Comparison of ENCODE assay signal across 7 mouse cellular contexts in the genomic region with DNA sequence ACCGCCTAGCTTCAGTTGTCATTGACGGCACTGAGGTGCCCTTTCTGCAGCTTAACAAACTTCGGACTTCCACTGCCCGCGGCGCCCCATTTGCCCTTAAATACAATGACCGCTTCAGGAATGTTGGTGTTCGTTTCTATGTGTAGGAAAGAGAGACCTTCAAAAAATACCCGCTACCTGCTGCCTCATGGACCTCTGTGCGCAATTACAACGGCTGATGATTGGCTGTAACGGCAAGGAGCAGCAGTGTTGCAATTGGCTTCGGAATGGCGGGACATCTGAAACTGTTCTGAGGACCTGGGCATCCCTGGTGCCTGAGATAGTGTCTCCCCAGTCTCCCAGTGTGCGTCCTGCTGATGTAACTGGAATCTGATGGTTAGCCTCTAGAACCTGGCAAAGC. TPM values are rescaled to one million over a fixed set of nuclear protein-coding genes. Genes with fewer than 3 reads are reported as not detected.
DNase-seq lines count a peak whose midpoint lies in the region; ATAC-seq and TF ChIP-seq lines count a peak whose summit lies in the region.

No protein-coding gene starts in this region.

- WGBS in forebrain, embryonic 12.5 days = under 1% methylated on average over 15 of the region's 15 CpGs
- under 1% methylated on average over 15 of the region's 15 CpGs for WGBS in hindbrain, postnatal 0 days
- WGBS in limb, embryonic 10.5 days = 2% methylated on average over 15 of the region's 15 CpGs
- WGBS in midbrain, embryonic 11.5 days = 2% methylated on average over 15 of the region's 15 CpGs

- H3K9ac ChIP-seq in ES-Bruce4 (ENCODE audit: low read depth, poor library complexity, severe bottlenecking) = no peak overlapping the region
- H3K9ac ChIP-seq in forebrain, embryonic 12.5 days = peak overlapping the region; percentile 29; the same call in 1 of the 2 replicates
- H3K9ac ChIP-seq in hindbrain, postnatal 0 days (replicated peaks; ENCODE audit: low read length) = peak overlapping the region; percentile 84; the same call in 1 of the 2 replicates
- H3K9ac ChIP-seq in midbrain, embryonic 11.5 days (ENCODE audit: low read length) = no peak overlapping the region

- ATAC-seq in forebrain, embryonic 12.5 days (ENCODE audit: low FRiP score) = peak; percentile 66; the same call in 1 of the 2 replicates
- peak; percentile 74 for ATAC-seq in hindbrain, postnatal 0 days
- peak; percentile 47; the same call in 1 of the 2 replicates for ATAC-seq in midbrain, embryonic 11.5 days (ENCODE audit: low FRiP score)

- no peak for TF ChIP-seq CTCF in ES-Bruce4 (IDR thresholded peaks at IDR 0.05; ENCODE audit: low read depth, low read length)
- TF ChIP-seq CTCF in hindbrain, postnatal 0 days (IDR thresholded peaks at IDR 0.05; ENCODE audit: low read depth) = no peak

- TF ChIP-seq EP300 in ES-Bruce4 (IDR thresholded peaks at IDR 0.05; ENCODE audit: insufficient read depth, low read depth, low read length) = no peak

- H3K36me3 ChIP-seq in ES-Bruce4 (ENCODE audit: control insufficient read depth, insufficient read depth, low read length, poor library complexity, severe bottlenecking) = peaks cover 13% of the 10 kb centered on the region
- peaks cover 16% of the 10 kb centered on the region for H3K36me3 ChIP-seq in forebrain, embryonic 12.5 days (replicated peaks)
- H3K36me3 ChIP-seq in hindbrain, postnatal 0 days (ENCODE audit: insufficient read depth, low read length) = no peaks in the 10 kb centered on the region
- peaks cover 29% of the 10 kb centered on the region for H3K36me3 ChIP-seq in limb, embryonic 10.5 days
- H3K36me3 ChIP-seq in midbrain, embryonic 11.5 days (ENCODE audit: control insufficient read depth, insufficient read depth, low read length) = peaks cover 7% of the 10 kb centered on the region; the same call in 1 of the 2 replicates

- peak overlapping the region; percentile 99 for H3K4me2 ChIP-seq in forebrain, embryonic 12.5 days
- peak overlapping the region; percentile 100 for H3K4me2 ChIP-seq in hindbrain, postnatal 0 days (ENCODE audit: low read depth, low read length)
- H3K4me2 ChIP-seq in midbrain, embryonic 11.5 days = peak overlapping the region; percentile 98

- no peaks in the 10 kb centered on the region for H3K9me3 ChIP-seq in ES-Bruce4 (replicated peaks; ENCODE audit: control insufficient read depth, insufficient read depth, low read length, poor library complexity, severe bottlenecking)
- no peaks in the 10 kb centered on the region for H3K9me3 ChIP-seq in forebrain, embryonic 12.5 days
- H3K9me3 ChIP-seq in hindbrain, postnatal 0 days (ENCODE audit: low read length) = no peaks in the 10 kb centered on the region
- H3K9me3 ChIP-seq in limb, embryonic 10.5 days (replicated peaks) = no peaks in the 10 kb centered on the region
- H3K9me3 ChIP-seq in midbrain, embryonic 11.5 days (ENCODE audit: control insufficient read depth, low read length) = no peaks in the 10 kb centered on the region

- H3K4me3 ChIP-seq in ES-Bruce4 (ENCODE audit: low read depth, low read length) = peak overlapping the region; percentile 93
- peak overlapping the region; percentile 88 for H3K4me3 ChIP-seq in forebrain, embryonic 12.5 days (replicated peaks)
- H3K4me3 ChIP-seq in hindbrain, postnatal 0 days (ENCODE audit: low read length) = peak overlapping the region; percentile 87
- H3K4me3 ChIP-seq in limb, embryonic 10.5 days = peak overlapping the region; percentile 82
- H3K4me3 ChIP-seq in midbrain, embryonic 11.5 days (ENCODE audit: low read depth, low read length) = peak overlapping the region; percentile 75

- DNase-seq in T-cell, adult 2 months (ENCODE audit: low spot score) = peak; percentile 14
- peak; percentile 75 for DNase-seq in hindbrain, postnatal 0 days (ENCODE audit: low spot score)
- DNase-seq in limb, embryonic 10.5 days (ENCODE audit: low spot score) = no peak
- DNase-seq in midbrain, embryonic 11.5 days (ENCODE audit: low spot score, missing footprints) = peak; percentile 87
- DNase-seq in Muller cell, postnatal 12 days (ENCODE audit: inconsistent ontology term) = no peak

- no peak for TF ChIP-seq POLR2A in ES-Bruce4 (IDR thresholded peaks at IDR 0.05; ENCODE audit: insufficient read depth, low read length)

- no peaks in the 10 kb centered on the region for H3K4me1 ChIP-seq in ES-Bruce4 (ENCODE audit: control insufficient read depth, insufficient read depth, low read length)
- H3K4me1 ChIP-seq in forebrain, embryonic 12.5 days = peaks cover 13% of the 10 kb centered on the region
- no peaks in the 10 kb centered on the region; the same call in 1 of the 2 replicates for H3K4me1 ChIP-seq in hindbrain, postnatal 0 days (ENCODE audit: insufficient read depth, low read length)
- peaks cover 15% of the 10 kb centered on the region for H3K4me1 ChIP-seq in limb, embryonic 10.5 days
- peaks cover 6% of the 10 kb centered on the region for H3K4me1 ChIP-seq in midbrain, embryonic 11.5 days (ENCODE audit: control insufficient read depth, insufficient read depth, low read length)

- no peak overlapping the region for H3K27ac ChIP-seq in ES-Bruce4 (ENCODE audit: insufficient read depth, low read length)
- no peak overlapping the region for H3K27ac ChIP-seq in forebrain, embryonic 12.5 days
- H3K27ac ChIP-seq in hindbrain, postnatal 0 days = peak overlapping the region; percentile 86
- H3K27ac ChIP-seq in limb, embryonic 10.5 days = 0 out of 2 replicates have a peak overlapping the region, but pooled peaks have one; percentile 91
- no peak overlapping the region for H3K27ac ChIP-seq in midbrain, embryonic 11.5 days (ENCODE audit: low read depth, low read length)

- no peaks in the 10 kb centered on the region for H3K27me3 ChIP-seq in ES-Bruce4 (ENCODE audit: control insufficient read depth, insufficient read depth, low read length, poor library complexity, severe bottlenecking)
- H3K27me3 ChIP-seq in forebrain, embryonic 12.5 days = peaks cover 17% of the 10 kb centered on the region
- no peaks in the 10 kb centered on the region for H3K27me3 ChIP-seq in hindbrain, postnatal 0 days (ENCODE audit: insufficient read depth, low read length)
- H3K27me3 ChIP-seq in limb, embryonic 10.5 days (ENCODE audit: low read depth, poor library complexity, severe bottlenecking) = peaks cover 15% of the 10 kb centered on the region
- peaks cover 7% of the 10 kb centered on the region; the same call in 1 of the 2 replicates for H3K27me3 ChIP-seq in midbrain, embryonic 11.5 days (ENCODE audit: control insufficient read depth, insufficient read depth, low read length)

RNA-seq across cellular contexts. Expression of a gene that starts 0.4 kb away (rescaled TPM):
- polyA plus RNA-seq in ES-Bruce4 (2011; ENCODE audit: insufficient read depth, insufficient read length, low read depth, missing spikeins) = 20.3 and 24.9 TPM in 2 replicates
- polyA plus RNA-seq in forebrain, embryonic 12.5 days (2016; fragmentation: Nextera tagmentation; extraction: Ambion mirVana) = 32.3 and 36.4 TPM in 2 replicates
- total RNA-seq in hindbrain, postnatal 0 days (2014; rRNA removed) = 15.0 and 22.1 TPM in 2 replicates
- 31.7 and 33.2 TPM in 2 replicates for polyA plus RNA-seq in hindbrain, postnatal 0 days (2015; fragmentation: Nextera tagmentation; extraction: Ambion mirVana)
- 29.5 and 37.0 TPM in 2 replicates for polyA plus RNA-seq in limb, embryonic 10.5 days (2016; fragmentation: Nextera tagmentation; extraction: Ambion mirVana)
- polyA plus RNA-seq in midbrain, embryonic 11.5 days (2014; fragmentation: Nextera tagmentation; extraction: Ambion mirVana) = 32.7 and 34.5 TPM in 2 replicates

RNA-seq across cellular contexts. Expression of a gene that starts 15.6 kb away (rescaled TPM):
- polyA plus RNA-seq in ES-Bruce4 (2011; ENCODE audit: insufficient read depth, insufficient read length, low read depth, missing spikeins) = 1.4 and 1.9 TPM in 2 replicates
- 5.3 and 6.4 TPM in 2 replicates for polyA plus RNA-seq in forebrain, embryonic 12.5 days (2016; fragmentation: Nextera tagmentation; extraction: Ambion mirVana)
- total RNA-seq in hindbrain, postnatal 0 days (2014; rRNA removed) = 4.0 and 5.0 TPM in 2 replicates
- 2.7 and 3.0 TPM in 2 replicates for polyA plus RNA-seq in hindbrain, postnatal 0 days (2015; fragmentation: Nextera tagmentation; extraction: Ambion mirVana)
- 6.2 and 7.9 TPM in 2 replicates for polyA plus RNA-seq in limb, embryonic 10.5 days (2016; fragmentation: Nextera tagmentation; extraction: Ambion mirVana)
- polyA plus RNA-seq in midbrain, embryonic 11.5 days (2014; fragmentation: Nextera tagmentation; extraction: Ambion mirVana) = 6.8 and 7.1 TPM in 2 replicates

RNA-seq across cellular contexts. Expression of a gene that starts 26.7 kb away (rescaled TPM):
- 2.7 and 2.8 TPM in 2 replicates for polyA plus RNA-seq in ES-Bruce4 (2011; ENCODE audit: insufficient read depth, insufficient read length, low read depth, missing spikeins)
- 16.0 and 18.8 TPM in 2 replicates for polyA plus RNA-seq in forebrain, embryonic 12.5 days (2016; fragmentation: Nextera tagmentation; extraction: Ambion mirVana)
- 8.6 and 9.4 TPM in 2 replicates for total RNA-seq in hindbrain, postnatal 0 days (2014; rRNA removed)
- polyA plus RNA-seq in hindbrain, postnatal 0 days (2015; fragmentation: Nextera tagmentation; extraction: Ambion mirVana) = 7.7 and 7.9 TPM in 2 replicates
- polyA plus RNA-seq in limb, embryonic 10.5 days (2016; fragmentation: Nextera tagmentation; extraction: Ambion mirVana) = 14.2 and 14.5 TPM in 2 replicates
- 12.6 and 15.0 TPM in 2 replicates for polyA plus RNA-seq in midbrain, embryonic 11.5 days (2014; fragmentation: Nextera tagmentation; extraction: Ambion mirVana)

RNA-seq across cellular contexts. Expression of a gene that starts 28.8 kb away (rescaled TPM):
- polyA plus RNA-seq in ES-Bruce4 (2011; ENCODE audit: insufficient read depth, insufficient read length, low read depth, missing spikeins) = 2.0 and 6.1 TPM in 2 replicates
- 5.2 and 5.5 TPM in 2 replicates for polyA plus RNA-seq in forebrain, embryonic 12.5 days (2016; fragmentation: Nextera tagmentation; extraction: Ambion mirVana)
- 13.8 and 15.5 TPM in 2 replicates for total RNA-seq in hindbrain, postnatal 0 days (2014; rRNA removed)
- polyA plus RNA-seq in hindbrain, postnatal 0 days (2015; fragmentation: Nextera tagmentation; extraction: Ambion mirVana) = 1.8 and 2.2 TPM in 2 replicates
- 5.7 and 7.0 TPM in 2 replicates for polyA plus RNA-seq in limb, embryonic 10.5 days (2016; fragmentation: Nextera tagmentation; extraction: Ambion mirVana)
- polyA plus RNA-seq in midbrain, embryonic 11.5 days (2014; fragmentation: Nextera tagmentation; extraction: Ambion mirVana) = 5.0 and 6.4 TPM in 2 replicates

RNA-seq across cellular contexts. Expression of a gene that starts 35.3 kb away (rescaled TPM):
- polyA plus RNA-seq in ES-Bruce4 (2011; ENCODE audit: insufficient read depth, insufficient read length, low read depth, missing spikeins) = 1.7 and 2.1 TPM in 2 replicates
- polyA plus RNA-seq in forebrain, embryonic 12.5 days (2016; fragmentation: Nextera tagmentation; extraction: Ambion mirVana) = 5.2 and 5.6 TPM in 2 replicates
- total RNA-seq in hindbrain, postnatal 0 days (2014; rRNA removed) = 2.7 and 5.5 TPM in 2 replicates
- polyA plus RNA-seq in hindbrain, postnatal 0 days (2015; fragmentation: Nextera tagmentation; extraction: Ambion mirVana) = 1.2 and 1.8 TPM in 2 replicates
- polyA plus RNA-seq in limb, embryonic 10.5 days (2016; fragmentation: Nextera tagmentation; extraction: Ambion mirVana) = 5.2 and 7.2 TPM in 2 replicates
- polyA plus RNA-seq in midbrain, embryonic 11.5 days (2014; fragmentation: Nextera tagmentation; extraction: Ambion mirVana) = 6.1 and 6.5 TPM in 2 replicates

Comparison
In these comparisons a context has a peak if more than half of its experiments do, and no peak if none do; other contexts are left out.
1. H3K27ac ChIP-seq: peak in hindbrain, postnatal 0 days (single experiment) and limb, embryonic 10.5 days (single experiment); none in ES-Bruce4 (single experiment), forebrain, embryonic 12.5 days (single experiment) and midbrain, embryonic 11.5 days (single experiment).
2. H3K9ac ChIP-seq: peak in forebrain, embryonic 12.5 days (single experiment) and hindbrain, postnatal 0 days (single experiment); none in ES-Bruce4 (single experiment) and midbrain, embryonic 11.5 days (single experiment).
3. DNase-seq: peak in T-cell, adult 2 months (single experiment), hindbrain, postnatal 0 days (single experiment) and midbrain, embryonic 11.5 days (single experiment); none in limb, embryonic 10.5 days (single experiment) and Muller cell, postnatal 12 days (single experiment).
4. Peak in every context shown above with its lines, with median percentiles within 50 percentile points of each other: H3K4me3 ChIP-seq, ATAC-seq and H3K4me2 ChIP-seq.